Mouse (Mus musculus) small intestine, adult 2 months (tissue): ENCODE measurements around the gene Snrk. TPM values are rescaled to one million over a fixed set of nuclear protein-coding genes. Genes with fewer than 3 reads are reported as not detected.

ENCODE experiments used
- H3K27ac ChIP-seq: fragments of 200-500 bp; 2 replicates; pipeline ENCODE4 v1.5.1; 2012; ENCODE audit warnings: low read depth, low read length, control low read depth, inconsistent platforms; ENCODE audit not compliant: insufficient read depth
- H3K27me3 ChIP-seq: fragments of 200-500 bp; 2 replicates; pipeline ENCODE4 v1.6.1; 2012; ENCODE audit warnings: mild to moderate bottlenecking, moderate library complexity, low read length, inconsistent platforms; ENCODE audit not compliant: control insufficient read depth, insufficient read depth
- H3K36me3 ChIP-seq: fragments of 200-500 bp; 2 replicates; pipeline ENCODE4 v1.6.1; 2012; ENCODE audit warnings: mild to moderate bottlenecking, low read length, control low read depth, inconsistent platforms; ENCODE audit not compliant: control insufficient read depth, insufficient read depth
- H3K4me1 ChIP-seq: fragments of 200-500 bp; 2 replicates; pipeline ENCODE4 v1.6.1; 2012; ENCODE audit warnings: low read length, inconsistent platforms, mixed read lengths; ENCODE audit not compliant: control insufficient read depth, insufficient read depth, insufficient read length
- H3K4me3 ChIP-seq: fragments of 200-500 bp; 2 replicates; pipeline ENCODE4 v1.5.1; 2012; ENCODE audit warnings: low read depth, mild to moderate bottlenecking, control low read depth, inconsistent platforms, low read length, moderate library complexity
- CTCF ChIP-seq: fragments of 200-500 bp; IDR thresholded peaks from 2 replicates; pipeline ENCODE4 v1.5.1; 2012; ENCODE audit warnings: low read depth, mild to moderate bottlenecking, control low read depth, inconsistent platforms, low read length, moderate library complexity, mixed read lengths; ENCODE audit not compliant: insufficient replicate concordance, insufficient read length; ENCODE audit errors: extremely low read depth
- POLR2A ChIP-seq: fragments of 200-500 bp; IDR thresholded peaks from 2 replicates; pipeline ENCODE4 v1.6.1; 2012; ENCODE audit warnings: low read depth, mild to moderate bottlenecking, control low read depth, inconsistent platforms, low read length, moderate library complexity
- WGBS: fragments of 180-500 bp; shearing (Covaris S2); methylation state at CpG from one replicate; pipeline ENCODE4 v1.1.7; 2018; 5-methylcytosine and 5-hydroxymethylcytosine counted together
- polyA plus RNA-seq: library from polyadenylated mRNA; depleted of rRNA; stranded (reverse); fragments of >200 nt; gene quantifications from 2 replicates; pipeline ENCODE4 v1.2.3, GENCODE M21; 2012

Gene Snrk
- polyA plus RNA-seq, 1 experiment = 52.6 TPM

DNA sequence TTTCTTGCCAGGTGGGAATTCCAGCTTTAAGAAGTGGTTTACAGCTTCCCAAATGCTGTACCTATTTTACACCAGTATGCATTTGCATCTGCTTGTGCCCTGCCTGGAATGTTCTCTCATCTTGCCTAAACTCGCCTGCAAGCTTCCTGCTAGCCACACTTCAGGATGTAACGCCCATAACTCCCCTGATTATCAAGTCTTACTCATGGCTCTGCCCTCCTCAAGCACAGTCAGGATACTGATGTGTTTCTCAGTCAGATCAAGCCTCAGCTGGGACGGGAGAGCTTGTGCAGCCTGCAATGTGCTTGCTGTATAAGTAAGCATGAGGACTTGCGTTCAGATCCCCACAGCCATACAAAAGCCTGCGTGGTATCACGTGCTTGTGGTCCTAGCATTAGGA is 19.5 kb upstream of the Snrk start:
- H3K27me3 ChIP-seq = no peaks in the 10 kb centered on the region
- TF ChIP-seq POLR2A (no peak), CTCF (no peak)
- no peak overlapping the region for H3K27ac ChIP-seq
- 73% methylated on average over 6 of the region's 6 CpGs for WGBS
- no peak overlapping the region for H3K4me3 ChIP-seq
- H3K36me3 ChIP-seq = no peaks in the 10 kb centered on the region
- H3K4me1 ChIP-seq = peaks cover 5% of the 10 kb centered on the region; the same call in 1 of the 2 replicates

DNA sequence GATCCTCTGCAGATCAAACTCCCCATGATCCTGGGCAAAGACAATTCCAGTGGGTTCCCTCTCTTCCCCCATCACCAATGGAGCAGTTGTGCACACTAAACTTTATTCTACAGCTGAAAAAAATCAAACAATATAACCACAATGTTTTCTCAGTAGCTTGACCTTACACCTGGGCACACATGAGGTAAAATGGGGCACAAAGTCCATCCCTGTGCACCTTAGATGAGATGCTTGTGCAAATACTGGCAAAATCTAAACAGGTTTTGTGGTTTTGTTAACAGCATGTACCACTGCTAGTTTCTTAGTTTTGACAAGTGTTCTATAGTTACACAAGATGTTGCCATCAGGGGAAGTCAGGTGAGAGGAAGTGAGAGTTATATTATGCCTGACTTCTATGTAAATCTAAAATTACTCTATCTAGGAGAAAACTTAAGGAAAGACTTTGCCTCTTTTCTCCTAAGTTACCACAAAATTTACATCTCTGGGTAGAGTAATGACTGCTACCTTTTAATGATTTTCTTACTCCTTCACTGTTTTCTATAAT is 16.4 kb upstream of the Snrk start:
- H3K27me3 ChIP-seq = no peaks in the 10 kb centered on the region
- H3K27ac ChIP-seq = no peak overlapping the region
- TF ChIP-seq CTCF = no peak
- TF ChIP-seq POLR2A = no peak
- no peaks in the 10 kb centered on the region for H3K36me3 ChIP-seq
- peaks cover 5% of the 10 kb centered on the region; the same call in 1 of the 2 replicates for H3K4me1 ChIP-seq
- H3K4me3 ChIP-seq = no peak overlapping the region

DNA sequence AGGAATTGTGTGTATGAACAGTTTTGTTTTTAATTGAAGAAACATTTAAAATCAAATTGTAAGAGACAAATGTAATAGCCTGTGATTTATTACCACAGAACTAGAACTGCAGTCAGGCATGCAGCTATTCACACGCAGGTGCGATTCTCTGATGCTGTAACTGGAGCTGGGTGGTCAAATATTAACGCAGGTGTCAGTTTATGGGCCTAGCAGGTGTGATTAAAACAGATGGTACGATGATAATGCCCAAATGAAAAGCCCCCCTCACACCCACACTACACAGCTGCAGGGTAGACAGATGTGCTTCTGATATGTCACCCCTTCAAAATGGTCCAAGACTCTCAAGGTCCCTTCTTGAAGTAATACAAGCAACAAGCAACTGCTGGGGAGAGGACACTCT is 15.9 kb upstream of the Snrk start:
- Histone ChIP-seq H3K4me1 (peaks cover 5% of the 10 kb centered on the region; the same call in 1 of the 2 replicates), H3K27me3 (no peaks in the 10 kb centered on the region), H3K36me3 (no peaks in the 10 kb centered on the region), H3K4me3 (no peak overlapping the region), H3K27ac (no peak overlapping the region)
- 25% methylated on average over 4 of the region's 4 CpGs for WGBS
- no peak for TF ChIP-seq POLR2A
- no peak for TF ChIP-seq CTCF

DNA sequence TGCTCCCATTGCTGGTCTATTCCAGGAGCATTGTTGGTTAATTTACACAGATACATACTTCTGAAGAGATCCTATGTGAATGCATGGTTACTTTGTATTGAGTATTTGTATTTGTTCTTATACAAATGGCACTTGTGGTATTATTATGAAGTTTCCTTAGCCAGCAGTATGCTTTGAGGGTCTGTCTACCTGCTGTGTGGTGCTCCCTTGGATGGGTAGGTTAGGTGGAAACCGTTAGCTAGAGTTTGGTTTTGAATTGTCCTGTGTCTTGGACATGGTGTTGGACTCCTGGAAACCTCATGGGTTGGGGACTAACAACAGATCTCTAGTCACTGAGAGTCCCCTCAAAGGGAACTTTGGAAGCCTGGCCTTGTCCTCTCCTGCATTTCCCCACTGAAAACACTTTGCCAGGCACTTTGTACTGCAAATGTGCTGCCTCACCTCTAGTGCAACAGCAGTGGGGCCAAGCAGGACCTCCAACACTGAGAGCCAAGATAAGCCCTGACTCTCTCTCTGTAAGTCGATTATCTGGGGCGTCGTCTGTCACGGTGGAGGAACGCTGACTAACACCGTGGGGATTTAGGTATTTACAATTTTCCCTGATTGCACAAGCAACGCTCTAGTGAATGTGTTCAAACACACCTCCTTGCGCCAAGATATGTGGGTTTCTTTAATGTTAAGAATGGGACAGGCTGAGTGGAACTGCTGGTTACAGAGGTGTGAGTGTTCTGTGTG is 13.3 kb upstream of the Snrk start:
- no peak overlapping the region for H3K27ac ChIP-seq
- no peak overlapping the region for H3K4me3 ChIP-seq
- no peaks in the 10 kb centered on the region for H3K36me3 ChIP-seq
- peaks cover 5% of the 10 kb centered on the region; the same call in 1 of the 2 replicates for H3K4me1 ChIP-seq
- H3K27me3 ChIP-seq = no peaks in the 10 kb centered on the region
- TF ChIP-seq CTCF = no peak
- no peak for TF ChIP-seq POLR2A
- WGBS = 35% methylated on average over 9 of the region's 9 CpGs

DNA sequence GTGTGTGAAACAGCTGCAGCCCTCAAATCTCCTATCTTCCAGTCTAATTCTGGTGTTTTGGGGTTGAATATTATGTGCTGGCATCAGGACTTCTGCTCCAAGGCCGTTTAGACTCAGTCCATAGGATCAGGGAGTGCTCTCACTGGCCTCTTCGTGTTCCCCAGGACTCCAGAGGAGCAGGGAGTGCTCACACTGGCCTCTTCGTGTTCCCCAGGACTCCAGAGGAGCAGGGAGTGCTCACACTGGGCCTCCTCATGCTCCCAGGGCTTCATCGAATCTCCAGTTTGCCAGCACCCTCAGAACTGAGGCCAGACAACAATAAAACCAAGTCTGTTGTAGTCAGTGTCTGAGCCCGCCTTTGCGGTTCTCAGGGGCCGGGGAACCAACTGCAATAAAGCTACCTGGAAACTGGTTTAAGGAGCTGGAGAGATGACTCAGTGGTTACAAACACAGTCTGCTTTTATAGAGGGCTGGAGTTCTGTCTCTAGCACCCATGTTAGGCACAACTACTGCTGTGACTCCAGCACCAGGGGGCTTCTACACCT is 12.7 kb upstream of the Snrk start:
- H3K36me3 ChIP-seq = no peaks in the 10 kb centered on the region
- H3K4me3 ChIP-seq = no peak overlapping the region
- no peak overlapping the region for H3K27ac ChIP-seq
- no peak for TF ChIP-seq POLR2A
- TF ChIP-seq CTCF = no peak
- 48% methylated on average over 7 of the region's 7 CpGs for WGBS
- peaks cover 5% of the 10 kb centered on the region; the same call in 1 of the 2 replicates for H3K4me1 ChIP-seq
- no peaks in the 10 kb centered on the region for H3K27me3 ChIP-seq

DNA sequence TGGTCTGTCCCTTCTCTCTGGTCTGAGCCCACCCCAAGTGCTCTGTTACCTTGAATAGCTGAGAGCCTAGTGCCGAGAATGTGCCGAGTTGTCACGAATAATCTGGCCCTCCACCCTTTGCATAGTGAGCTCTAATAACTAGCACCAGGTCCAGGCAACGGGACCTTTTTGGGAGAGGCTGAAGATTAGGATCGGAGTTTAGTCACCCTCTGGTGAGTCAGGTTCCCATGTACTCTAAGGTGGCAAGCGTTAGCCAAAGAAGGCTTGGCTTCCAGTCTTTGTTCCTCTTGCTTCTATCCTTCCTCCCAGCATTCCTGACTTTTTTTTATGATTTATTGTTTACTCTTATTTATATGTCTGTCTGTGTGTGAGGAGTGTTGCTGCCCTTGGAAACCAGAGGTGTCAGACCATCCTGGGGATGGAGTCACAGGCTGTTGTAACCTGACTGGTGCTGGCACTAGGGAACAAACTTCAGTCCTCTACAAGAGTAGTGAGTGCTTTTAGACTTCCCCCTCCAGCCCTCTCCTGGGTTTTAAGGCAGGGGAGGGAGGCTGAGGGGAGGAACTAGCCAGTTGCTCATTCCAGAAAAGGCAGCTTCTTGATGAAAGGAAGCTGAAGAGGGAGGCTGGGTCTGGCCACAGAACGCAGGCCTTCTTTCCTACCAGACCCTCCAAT is 9.2 kb upstream of the Snrk start:
- 62% methylated on average over 7 of the region's 7 CpGs for WGBS

DNA sequence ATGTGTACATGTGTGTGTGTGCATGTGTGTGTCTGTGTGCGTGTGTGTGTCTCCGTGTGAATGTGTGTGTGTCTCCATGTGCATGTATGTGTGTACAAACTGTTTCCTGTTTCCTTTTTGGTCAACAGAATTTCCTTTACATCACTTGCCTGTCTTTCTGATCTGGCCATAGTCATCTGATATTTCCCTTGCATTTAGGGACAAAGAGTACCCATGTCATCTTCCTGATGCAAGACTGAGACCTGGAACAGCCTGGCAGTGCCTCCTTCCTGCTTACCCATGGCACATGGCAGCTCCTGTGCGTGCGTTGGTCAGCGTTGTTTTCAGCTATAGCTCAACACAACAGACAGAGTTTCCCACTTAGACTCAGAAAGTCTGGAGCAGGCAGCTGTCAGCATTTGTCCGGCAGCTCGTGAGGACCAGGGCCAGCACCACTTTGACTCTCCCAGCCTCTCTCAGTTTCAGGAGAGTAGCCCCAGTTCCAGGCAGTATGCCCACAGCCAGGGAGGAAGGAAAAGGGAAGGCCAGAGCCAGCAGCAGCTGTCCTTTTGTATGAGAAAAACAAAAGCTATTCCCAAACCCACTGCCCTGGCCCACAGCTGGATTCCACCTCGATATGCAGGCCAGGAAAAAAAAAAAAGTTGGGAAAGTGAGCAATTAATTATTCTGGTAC is 7.4 kb upstream of the Snrk start:
- H3K27me3 ChIP-seq = no peaks in the 10 kb centered on the region
- 72% methylated on average over 8 of the region's 8 CpGs for WGBS
- H3K4me3 ChIP-seq = no peak overlapping the region
- H3K36me3 ChIP-seq = no peaks in the 10 kb centered on the region
- no peak for TF ChIP-seq POLR2A
- H3K4me1 ChIP-seq = no peaks in the 10 kb centered on the region
- no peak overlapping the region; the same call in 1 of the 2 replicates for H3K27ac ChIP-seq

More for the DNA sequence above, 9.2 kb upstream of the Snrk start:
- Histone ChIP-seq H3K4me1 (no peaks in the 10 kb centered on the region), H3K27ac (peak overlapping the region; percentile 26; the same call in 1 of the 2 replicates), H3K4me3 (no peak overlapping the region), H3K36me3 (no peaks in the 10 kb centered on the region), H3K27me3 (no peaks in the 10 kb centered on the region)
- TF ChIP-seq POLR2A (no peak), CTCF (no peak)
